Mouse (Mus musculus) liver, adult 2 months (tissue): Measurements from ENCODE around the gene Hspb9. TPM values are rescaled to one million over a fixed set of nuclear protein-coding genes. Genes with fewer than 3 reads are reported as not detected.

ENCODE experiments used
- DNase-seq: peaks from one replicate; pipeline ENCODE4 v3.0.0-alpha.2; 2011; ENCODE audit warnings: low read depth, low spot score; ENCODE audit errors: extremely low read depth
- H3K27ac ChIP-seq: fragments of 200-500 bp; replicated peaks from 2 replicates; pipeline ENCODE4 v1.5.1; 2012; ENCODE audit warnings: low read depth, mild to moderate bottlenecking, control low read depth, inconsistent platforms, low read length; ENCODE audit not compliant: insufficient read depth
- H3K27me3 ChIP-seq: fragments of 200-500 bp; 2 replicates; pipeline ENCODE4 v1.6.1; 2012; ENCODE audit warnings: mild to moderate bottlenecking, moderate library complexity, low read length, inconsistent platforms; ENCODE audit not compliant: control insufficient read depth, insufficient read depth
- H3K36me3 ChIP-seq: fragments of 200-500 bp; 2 replicates; pipeline ENCODE4 v1.6.1; 2012; ENCODE audit warnings: low read length, inconsistent platforms; ENCODE audit not compliant: control insufficient read depth, insufficient read depth
- H3K4me1 ChIP-seq: fragments of 200-500 bp; 2 replicates; pipeline ENCODE4 v1.6.1; 2011; ENCODE audit warnings: low read length; ENCODE audit not compliant: control insufficient read depth, insufficient read depth
- H3K4me3 ChIP-seq: fragments of 200-500 bp; 2 replicates; pipeline ENCODE4 v1.5.1; 2011; ENCODE audit warnings: low read depth, mild to moderate bottlenecking, control low read depth, low read length, moderate library complexity; ENCODE audit not compliant: insufficient read depth
- H3K79me2 ChIP-seq: fragments of 200-500 bp; 2 replicates; pipeline ENCODE4 v1.6.1; 2012; ENCODE audit warnings: inconsistent platforms, mild to moderate bottlenecking, low read length, moderate library complexity; ENCODE audit not compliant: control insufficient read depth, insufficient read depth
- H3K9ac ChIP-seq: fragments of 200-500 bp; 2 replicates; pipeline ENCODE4 v1.6.1; 2012; ENCODE audit warnings: low read depth, mild to moderate bottlenecking, control low read depth, inconsistent platforms, low read length
- CTCF ChIP-seq: fragments of 200-500 bp; IDR thresholded peaks from 2 replicates; pipeline ENCODE4 v1.5.1; 2011; ENCODE audit warnings: low read depth, low read length, control low read depth
- POLR2A ChIP-seq: fragments of 200-500 bp; IDR thresholded peaks from 2 replicates; pipeline ENCODE4 v1.6.1; 2011; ENCODE audit warnings: low read length, control low read depth; ENCODE audit not compliant: insufficient read depth; ENCODE audit errors: extremely low read depth
- WGBS: fragments of 180-500 bp; shearing (Covaris S2); methylation state at CpG from one replicate; pipeline ENCODE4 v1.1.7; 2018; 5-methylcytosine and 5-hydroxymethylcytosine counted together
- polyA plus RNA-seq: library from polyadenylated mRNA; depleted of rRNA; stranded (reverse); fragments of >200 nt; gene quantifications from 2 replicates; pipeline ENCODE4 v1.2.3, GENCODE M21; 2012
- total RNA-seq: library from RNA; depleted of rRNA; stranded (reverse); fragments of >200 nt; gene quantifications from 2 replicates; pipeline ENCODE4 v1.2.3, GENCODE M21; 2014

Gene Hspb9
- total and polyA plus RNA-seq, 2 experiments, result not detected

GRCm38 (mm10) chr11:100714534-100714915 is 875 bp downstream of the Hspb9 start:
- H3K9ac ChIP-seq, result 0 out of 2 replicates have a peak overlapping the region, but pooled peaks have one; percentile 7

GRCm38 (mm10) chr11:100714948-100715347 is 1.3 kb downstream of the Hspb9 start:
- no peak overlapping the region for H3K4me3 ChIP-seq
- WGBS, result 93% methylated on average over 6 of the region's 6 CpGs
- no peak overlapping the region for H3K27ac ChIP-seq
- H3K36me3 ChIP-seq, result peaks cover 14% of the 10 kb centered on the region
- no peak for TF ChIP-seq CTCF
- no peak for TF ChIP-seq POLR2A
- H3K27me3 ChIP-seq, result no peaks in the 10 kb centered on the region
- H3K9ac ChIP-seq, result no peak overlapping the region
- H3K79me2 ChIP-seq, result peaks cover 9% of the 10 kb centered on the region; the same call in 1 of the 2 replicates
- no peak for DNase-seq
- peaks cover 8% of the 10 kb centered on the region for H3K4me1 ChIP-seq

More at GRCm38 (mm10) chr11:100714534-100714915, 875 bp downstream of the Hspb9 start:
- Histone ChIP-seq H3K79me2 (peaks cover 7% of the 10 kb centered on the region; the same call in 1 of the 2 replicates), H3K27me3 (no peaks in the 10 kb centered on the region), H3K4me1 (peaks cover 5% of the 10 kb centered on the region), H3K36me3 (peaks cover 14% of the 10 kb centered on the region), H3K27ac (peak overlapping the region; percentile 53), H3K4me3 (no peak overlapping the region)
- peak; percentile 59 for DNase-seq
- WGBS, result 45% methylated on average over 6 of the region's 6 CpGs
- TF ChIP-seq POLR2A, result no peak
- TF ChIP-seq CTCF, result peak; percentile 83

GRCm38 (mm10) chr11:100716649-100717048 is 3.0 kb downstream of the Hspb9 start:
- no peaks in the 10 kb centered on the region for H3K27me3 ChIP-seq
- H3K36me3 ChIP-seq, result peaks cover 14% of the 10 kb centered on the region
- TF ChIP-seq POLR2A (no peak), CTCF (no peak)
- H3K4me3 ChIP-seq, result no peak overlapping the region
- peaks cover 8% of the 10 kb centered on the region for H3K4me1 ChIP-seq
- peaks cover 9% of the 10 kb centered on the region; the same call in 1 of the 2 replicates for H3K79me2 ChIP-seq
- 87% methylated on average over 3 of the region's 3 CpGs for whole genome bisulfite sequencing
- no peak overlapping the region for H3K9ac ChIP-seq
- H3K27ac ChIP-seq, result no peak overlapping the region
- no peak for DNase-seq

- no peak overlapping the region for H3K9ac ChIP-seq
- no peak overlapping the region for H3K4me3 ChIP-seq
- WGBS, result 96% methylated on average over 7 of the region's 7 CpGs
- no peak for DNase-seq
- H3K36me3 ChIP-seq, result peaks cover 14% of the 10 kb centered on the region
- peaks cover 12% of the 10 kb centered on the region; the same call in 1 of the 2 replicates for H3K79me2 ChIP-seq
- TF ChIP-seq POLR2A (no peak), CTCF (no peak)
- H3K27ac ChIP-seq, result no peak overlapping the region
- H3K4me1 ChIP-seq, result peaks cover 13% of the 10 kb centered on the region
- H3K27me3 ChIP-seq, result no peaks in the 10 kb centered on the region
Observed at GRCm38 (mm10) chr11:100718462-100718861, 4.8 kb downstream of the Hspb9 start.

- H3K79me2 ChIP-seq, result peaks cover 12% of the 10 kb centered on the region; the same call in 1 of the 2 replicates
- peaks cover 13% of the 10 kb centered on the region for H3K4me1 ChIP-seq
- H3K27me3 ChIP-seq, result no peaks in the 10 kb centered on the region
- no peak overlapping the region for H3K9ac ChIP-seq
- DNase-seq, result no peak
- peaks cover 14% of the 10 kb centered on the region for H3K36me3 ChIP-seq
- 85% methylated on average over 4 of the region's 4 CpGs for WGBS
- TF ChIP-seq POLR2A (no peak), CTCF (no peak)
- H3K4me3 ChIP-seq, result no peak overlapping the region
- H3K27ac ChIP-seq, result no peak overlapping the region
Observed at GRCm38 (mm10) chr11:100718866-100719265, 5.2 kb downstream of the Hspb9 start.

- 74% methylated on average over 3 of the region's 3 CpGs for WGBS
- Histone ChIP-seq H3K4me1 (peaks cover 15% of the 10 kb centered on the region), H3K9ac (no peak overlapping the region), H3K4me3 (no peak overlapping the region), H3K27ac (no peak overlapping the region), H3K27me3 (no peaks in the 10 kb centered on the region), H3K36me3 (peaks cover 14% of the 10 kb centered on the region), H3K79me2 (peaks cover 12% of the 10 kb centered on the region; the same call in 1 of the 2 replicates)
- TF ChIP-seq POLR2A, result no peak
- TF ChIP-seq CTCF, result no peak
- no peak for DNase-seq
Observed at GRCm38 (mm10) chr11:100719312-100719711, 5.7 kb downstream of the Hspb9 start.
